Mouse (Mus musculus): Measurements from ENCODE around the gene Exosc8.

DNA sequence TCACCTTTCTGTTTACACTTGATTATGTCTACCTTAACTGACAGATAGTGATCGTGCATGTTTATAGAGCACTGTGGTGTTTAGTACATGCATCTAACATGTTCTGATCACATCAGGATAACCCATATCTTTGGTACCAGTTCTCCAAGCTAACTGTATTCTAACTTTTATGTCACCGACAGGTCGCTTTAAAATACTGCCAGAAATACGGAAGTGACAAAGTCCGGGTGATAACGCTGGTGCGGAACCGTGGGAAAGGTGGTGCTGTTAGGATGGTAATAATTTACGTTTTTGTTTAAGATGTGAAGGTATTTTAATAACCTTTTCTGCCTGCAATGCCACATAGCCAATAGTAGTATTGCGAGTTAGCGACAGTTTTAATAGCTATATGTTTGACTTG lies 6.8 kb upstream of the Exosc8 start:
- TF ChIP-seq CTCF (IDR thresholded peaks at IDR 0.05; ENCODE audit: low read depth) (no peak), EP300 (IDR thresholded peaks at IDR 0.05; ENCODE audit: low read depth) (no peak)

Measured in liver, embryonic 14.5 days (tissue).